Mouse (Mus musculus) stomach, postnatal 0 days (tissue): Measurements from ENCODE around the gene Psmg3. TPM values are rescaled to one million over a fixed set of nuclear protein-coding genes. Genes with fewer than 3 reads are reported as not detected.

ENCODE experiments used
- ATAC-seq: fragments of 200-750 bp; cut with Nextera tagmentation; 2 replicates; pipeline ENCODE4 v1.8.0; 2017; ENCODE audit not compliant: low FRiP score, low TSS enrichment
- DNase-seq: peaks from one replicate; pipeline ENCODE4 v3.0.0-alpha.2; 2016; ENCODE audit warnings: low spot score
- H3K27ac ChIP-seq: fragments of 300-500 bp; sonication (generic); replicated peaks from 2 replicates; pipeline ENCODE4 v1.5.1; 2014; ENCODE audit warnings: mild to moderate bottlenecking, control low read depth
- H3K27me3 ChIP-seq: fragments of 300-500 bp; sonication (generic); 2 replicates; pipeline ENCODE4 v1.6.1; 2014; ENCODE audit warnings: low read length; ENCODE audit not compliant: control insufficient read depth, insufficient read depth
- H3K36me3 ChIP-seq: fragments of 300-500 bp; sonication (generic); 2 replicates; pipeline ENCODE4 v1.6.1; 2014; ENCODE audit warnings: low read length, mixed read lengths; ENCODE audit not compliant: control insufficient read depth, insufficient read depth
- H3K4me1 ChIP-seq: fragments of 300-500 bp; sonication (generic); replicated peaks from 2 replicates; pipeline ENCODE4 v1.6.1; 2014; ENCODE audit warnings: antibody characterized with exemption; ENCODE audit not compliant: control insufficient read depth, insufficient read depth
- H3K4me2 ChIP-seq: fragments of 300-500 bp; sonication (generic); replicated peaks from 2 replicates; pipeline ENCODE4 v1.6.1; 2014; ENCODE audit warnings: low read depth, mild to moderate bottlenecking, control low read depth, moderate library complexity
- H3K4me3 ChIP-seq: fragments of 300-500 bp; sonication (generic); 2 replicates; pipeline ENCODE4 v1.5.1; 2014; ENCODE audit warnings: low read depth, low read length, control low read depth
- H3K9ac ChIP-seq: fragments of 300-500 bp; sonication (generic); 2 replicates; pipeline ENCODE4 v1.6.1; 2014; ENCODE audit warnings: mild to moderate bottlenecking, low read length, control low read depth, mixed read lengths
- H3K9me3 ChIP-seq: fragments of 300-500 bp; sonication (generic); 2 replicates; pipeline ENCODE4 v1.6.1; 2016; ENCODE audit warnings: low read length; ENCODE audit not compliant: control insufficient read depth
- CTCF ChIP-seq: IDR thresholded peaks from 2 replicates; pipeline ENCODE4 v1.5.1; 2016; ENCODE audit warnings: antibody characterized with exemption, low read depth, mild to moderate bottlenecking, moderate library complexity
- EP300 ChIP-seq: optimal IDR thresholded peaks from 2 replicates; pipeline ENCODE3; 2016; ENCODE audit warnings: antibody characterized with exemption
- WGBS: fragments of 180-500 bp; shearing (Covaris S2); extraction: QIAGEN DNeasy Blood & Tissue Kit; methylation state at CpG from one replicate; pipeline ENCODE4 v1.1.7; 2014; 5-methylcytosine and 5-hydroxymethylcytosine counted together
- polyA plus RNA-seq: library from polyadenylated mRNA; unstranded; fragments of >200 nt; fragmentation: Nextera tagmentation; extraction: Ambion mirVana; gene quantifications from 2 replicates; pipeline ENCODE4 v1.2.1, GENCODE M21; 2015

The Psmg3 gene
- polyA plus RNA-seq, 1 experiment from 2014 or later, result 51.0 TPM

- Histone ChIP-seq H3K9ac (peak overlapping the region; percentile 35), H3K36me3 (peaks cover 21% of the 10 kb centered on the region), H3K4me1 (peaks cover 30% of the 10 kb centered on the region), H3K4me3 (peak overlapping the region; percentile 24), H3K27me3 (no peaks in the 10 kb centered on the region), H3K27ac (peak overlapping the region; percentile 89), H3K9me3 (no peaks in the 10 kb centered on the region), H3K4me2 (peak overlapping the region; percentile 43)
- peak; percentile 74 for ATAC-seq
- peak; percentile 89 for DNase-seq
- TF ChIP-seq EP300 (no peak), CTCF (no peak)
- 5% methylated on average over 13 of the region's 13 CpGs for WGBS
These were observed 29.8 kb downstream of the Psmg3 start for GRCm38 (mm10) chr5:139796900-139797299.

GRCm38 (mm10) chr5:139796001-139796620 is 30.6 kb downstream of the Psmg3 start:
- ATAC-seq (no peak), DNase-seq (peak; percentile 34)
- H3K9ac ChIP-seq, result 0 out of 2 replicates have a peak overlapping the region, but pooled peaks have one; percentile 23
- no peak overlapping the region for H3K4me3 ChIP-seq
- no peaks in the 10 kb centered on the region for H3K9me3 ChIP-seq
- no peaks in the 10 kb centered on the region for H3K27me3 ChIP-seq
- H3K4me1 ChIP-seq, result peaks cover 30% of the 10 kb centered on the region
- WGBS, result 61% methylated on average over 9 of the region's 9 CpGs
- peak overlapping the region; percentile 43 for H3K4me2 ChIP-seq
- peaks cover 21% of the 10 kb centered on the region for H3K36me3 ChIP-seq
- TF ChIP-seq CTCF (no peak), EP300 (no peak)
- peak overlapping the region; percentile 79 for H3K27ac ChIP-seq

GRCm38 (mm10) chr5:139794938-139795337 is 31.7 kb downstream of the Psmg3 start:
- peak overlapping the region; percentile 49; the same call in 1 of the 2 replicates for H3K27ac ChIP-seq
- DNase-seq, result peak; percentile 49
- peaks cover 9% of the 10 kb centered on the region; the same call in 1 of the 2 replicates for H3K36me3 ChIP-seq
- H3K4me3 ChIP-seq, result no peak overlapping the region
- H3K9me3 ChIP-seq, result no peaks in the 10 kb centered on the region
- H3K4me2 ChIP-seq, result no peak overlapping the region
- WGBS, result 54% methylated on average over 10 of the region's 10 CpGs
- TF ChIP-seq CTCF (no peak), EP300 (no peak)
- no peaks in the 10 kb centered on the region for H3K27me3 ChIP-seq
- ATAC-seq, result peak; percentile 8
- H3K4me1 ChIP-seq, result peaks cover 30% of the 10 kb centered on the region
- 0 out of 2 replicates have a peak overlapping the region, but pooled peaks have one; percentile 27 for H3K9ac ChIP-seq

GRCm38 (mm10) chr5:139794137-139794536 is 32.5 kb downstream of the Psmg3 start:
- Histone ChIP-seq H3K4me2 (peak overlapping the region; percentile 99), H3K4me3 (no peak overlapping the region), H3K9me3 (no peaks in the 10 kb centered on the region), H3K4me1 (peaks cover 30% of the 10 kb centered on the region), H3K36me3 (peaks cover 2% of the 10 kb centered on the region; the same call in 1 of the 2 replicates), H3K27ac (peak overlapping the region; percentile 98), H3K27me3 (no peaks in the 10 kb centered on the region), H3K9ac (peak overlapping the region; percentile 54)
- ATAC-seq, result no peak
- TF ChIP-seq EP300 (no peak), CTCF (no peak)
- WGBS, result 78% methylated on average over 5 of the region's 5 CpGs
- DNase-seq, result no peak

- Histone ChIP-seq H3K4me1 (peaks cover 30% of the 10 kb centered on the region), H3K36me3 (no peaks in the 10 kb centered on the region), H3K9ac (peak overlapping the region; percentile 95), H3K27me3 (no peaks in the 10 kb centered on the region), H3K4me3 (peak overlapping the region; percentile 84), H3K27ac (peak overlapping the region; percentile 98), H3K4me2 (peak overlapping the region; percentile 99), H3K9me3 (no peaks in the 10 kb centered on the region)
- peak; percentile 83 for DNase-seq
- peak; percentile 46 for ATAC-seq
- no peak for TF ChIP-seq EP300
- no peak for TF ChIP-seq CTCF
- 16% methylated on average over 11 of the region's 11 CpGs for WGBS
These were observed 33.2 kb downstream of the Psmg3 start for GRCm38 (mm10) chr5:139793338-139794089.

- no peak for TF ChIP-seq EP300
- Histone ChIP-seq H3K36me3 (no peaks in the 10 kb centered on the region), H3K4me1 (peaks cover 27% of the 10 kb centered on the region), H3K27me3 (no peaks in the 10 kb centered on the region), H3K4me3 (peak overlapping the region; percentile 84), H3K9ac (peak overlapping the region; percentile 95), H3K4me2 (peak overlapping the region; percentile 99), H3K9me3 (no peaks in the 10 kb centered on the region), H3K27ac (peak overlapping the region; percentile 98)
- DNase-seq (no peak), ATAC-seq (no peak)
- WGBS, result 9% methylated on average over 3 of the region's 3 CpGs
These were observed 33.7 kb downstream of the Psmg3 start for GRCm38 (mm10) chr5:139792966-139793337.
